In genomic region chr11:35473617-35473996, GRCm38 (mm10) we compare ENCODE assay signal across 31 mouse cellular contexts.
A peak's percentile ranks its signal among the peaks of the same experiment; 100 is the strongest.
DNase-seq lines count a peak whose midpoint lies in the region; ATAC-seq and TF ChIP-seq lines count a peak whose summit lies in the region.
"Had no signal": no experiment of that assay in that cellular context is flagged by ENCODE, and none has a peak within 500 bp of the region (broad histone marks: within the 10 kb centered on the region; RNA-seq: fewer than 3 reads in every experiment).

No protein-coding gene starts in this region.

- peaks cover 16% of the 10 kb centered on the region; the same call in 1 of the 2 replicates for H3K27me3 ChIP-seq in hindbrain, embryonic 10.5 days (ENCODE audit: insufficient read depth, poor library complexity, severe bottlenecking)
- no peaks in the 10 kb centered on the region; the same call in 1 of the 2 replicates for H3K27me3 ChIP-seq in hindbrain, embryonic 14.5 days (ENCODE audit: control insufficient read depth, insufficient read depth, low read length)
- no peaks in the 10 kb centered on the region for H3K27me3 ChIP-seq in intestine, postnatal 0 days (replicated peaks; ENCODE audit: control insufficient read depth, insufficient read depth, low read length)
- H3K27me3 ChIP-seq: embryonic facial prominence, embryonic 15.5 days; heart, embryonic 15.5 days; hindbrain, embryonic 15.5 days; limb, embryonic 12.5 days had no signal

- no peaks in the 10 kb centered on the region for H3K36me3 ChIP-seq in hindbrain, embryonic 10.5 days
- no peaks in the 10 kb centered on the region for H3K36me3 ChIP-seq in hindbrain, embryonic 14.5 days (replicated peaks; ENCODE audit: control insufficient read depth, insufficient read depth)
- H3K36me3 ChIP-seq in intestine, postnatal 0 days (ENCODE audit: control insufficient read depth, insufficient read depth), result no peaks in the 10 kb centered on the region
- H3K36me3 ChIP-seq: embryonic facial prominence, embryonic 15.5 days; forebrain, embryonic 15.5 days; G1E; heart, embryonic 10.5 days; heart, embryonic 15.5 days; hindbrain, embryonic 15.5 days; limb, embryonic 12.5 days; liver, embryonic 12.5 days had no signal

- H3K4me3 ChIP-seq in hindbrain, embryonic 10.5 days, result no peak overlapping the region
- H3K4me3 ChIP-seq in hindbrain, embryonic 14.5 days (replicated peaks; ENCODE audit: low read length), result no peak overlapping the region
- no peak overlapping the region for H3K4me3 ChIP-seq in intestine, postnatal 0 days (ENCODE audit: low read depth, low read length)
- H3K4me3 ChIP-seq: embryonic facial prominence, embryonic 15.5 days; forebrain, embryonic 15.5 days; heart, embryonic 10.5 days; heart, embryonic 15.5 days; hindbrain, embryonic 15.5 days; limb, embryonic 12.5 days; liver, embryonic 12.5 days had no signal

- 75% methylated on average over 5 of the region's 5 CpGs for WGBS in hindbrain, embryonic 10.5 days
- 65% methylated on average over 5 of the region's 5 CpGs for WGBS in hindbrain, embryonic 14.5 days
- 63% methylated on average over 5 of the region's 5 CpGs for WGBS in intestine, postnatal 0 days

- no peak overlapping the region for H3K9ac ChIP-seq in hindbrain, embryonic 14.5 days
- H3K9ac ChIP-seq in intestine, postnatal 0 days (ENCODE audit: low read depth, low read length), result no peak overlapping the region
- H3K9ac ChIP-seq: embryonic facial prominence, embryonic 15.5 days; forebrain, embryonic 15.5 days; heart, embryonic 15.5 days; hindbrain, embryonic 15.5 days; limb, embryonic 12.5 days; liver, embryonic 12.5 days; liver, postnatal 0 days had no signal

- H3K4me1 ChIP-seq in hindbrain, embryonic 10.5 days (replicated peaks), result peaks cover 53% of the 10 kb centered on the region
- H3K4me1 ChIP-seq in hindbrain, embryonic 14.5 days (replicated peaks; ENCODE audit: control insufficient read depth, insufficient read depth, low read length), result peaks cover 4% of the 10 kb centered on the region; the same call in 1 of the 2 replicates
- H3K4me1 ChIP-seq in intestine, postnatal 0 days (replicated peaks; ENCODE audit: control insufficient read depth, insufficient read depth, low read length), result no peaks in the 10 kb centered on the region
- H3K4me1 ChIP-seq: forebrain, embryonic 15.5 days; liver, embryonic 12.5 days had no signal

- H3K27ac ChIP-seq in hindbrain, embryonic 10.5 days, result 0 out of 2 replicates have a peak overlapping the region, but pooled peaks have one; percentile 18
- H3K27ac ChIP-seq in hindbrain, embryonic 14.5 days, result no peak overlapping the region
- H3K27ac ChIP-seq in intestine, postnatal 0 days (ENCODE audit: low read depth, low read length), result no peak overlapping the region
- H3K27ac ChIP-seq: embryonic facial prominence, embryonic 15.5 days; forebrain, embryonic 15.5 days; heart, embryonic 10.5 days; heart, embryonic 15.5 days; hindbrain, embryonic 15.5 days; limb, embryonic 12.5 days; liver, embryonic 12.5 days had no signal

- H3K4me2 ChIP-seq in hindbrain, embryonic 14.5 days (replicated peaks), result no peak overlapping the region
- no peak overlapping the region for H3K4me2 ChIP-seq in intestine, postnatal 0 days (replicated peaks; ENCODE audit: low read depth)
- H3K4me2 ChIP-seq: embryonic facial prominence, embryonic 15.5 days; forebrain, embryonic 15.5 days; heart, embryonic 15.5 days; hindbrain, embryonic 15.5 days; limb, embryonic 12.5 days; liver, embryonic 12.5 days had no signal

- no peak for DNase-seq in hindbrain, embryonic 10.5 days (ENCODE audit: low spot score)
- DNase-seq in hindbrain, embryonic 14.5 days (ENCODE audit: low spot score), result no peak
- peak; percentile 82 for DNase-seq in 3T3-L1 (ENCODE audit: low read depth, low spot score)
- peak; percentile 82 for DNase-seq in Muller cell, postnatal 12 days (ENCODE audit: inconsistent ontology term)
- peak; percentile 6 for DNase-seq in fibroblast of lung, adult 2 months (ENCODE audit: low read depth)
- DNase-seq in urinary bladder, adult 18-20 months (ENCODE audit: low spot score in 2 of 2), result no peak
- DNase-seq in ovary, postnatal 36 days (ENCODE audit: low spot score), result no peak
- DNase-seq: adrenal gland, adult 2 months; B cell, adult 2 months; cerebellum, adult 2 months; cerebellum, postnatal 25 days; gastrocnemius, postnatal 25 days; heart, adult 11 months; heart, postnatal 36 days; kidney, adult 2 months; liver, postnatal 0 days; lung, postnatal 36 days; midbrain, embryonic 14.5 days; right cerebral cortex, postnatal 25 days; spleen, adult 18-20 months; thymus, postnatal 14 days had no signal

- no peak for ATAC-seq in hindbrain, embryonic 14.5 days (ENCODE audit: low FRiP score)
- ATAC-seq in intestine, postnatal 0 days, result no peak
- ATAC-seq: activated CD4-positive, CD25-positive, alpha-beta regulatory T cell, adult 4 months; forebrain, embryonic 15.5 days; liver, embryonic 12.5 days had no signal

- no peak for TF ChIP-seq CTCF in intestine, postnatal 0 days (IDR thresholded peaks at IDR 0.05; ENCODE audit: low read depth)

- 0 out of 2 replicates have a peak, but pooled peaks cover under 1% of the 10 kb centered on the region for H3K9me3 ChIP-seq in hindbrain, embryonic 10.5 days
- no peaks in the 10 kb centered on the region for H3K9me3 ChIP-seq in hindbrain, embryonic 14.5 days (ENCODE audit: control insufficient read depth, low read length)
- peaks cover under 1% of the 10 kb centered on the region; the same call in 1 of the 2 replicates for H3K9me3 ChIP-seq in intestine, postnatal 0 days (ENCODE audit: control insufficient read depth)
- H3K9me3 ChIP-seq: embryonic facial prominence, embryonic 15.5 days; forebrain, embryonic 15.5 days; heart, embryonic 10.5 days; heart, embryonic 15.5 days; hindbrain, embryonic 15.5 days; liver, embryonic 12.5 days had no signal

Comparison
In these comparisons a context has a peak if more than half of its experiments do, and no peak if none do; other contexts are left out.
1. DNase-seq: peak in 3T3-L1 (single experiment), Muller cell, postnatal 12 days (single experiment) and fibroblast of lung, adult 2 months (single experiment); none in hindbrain, embryonic 10.5 days (single experiment), hindbrain, embryonic 14.5 days (single experiment), urinary bladder, adult 18-20 months (0 of 2) and ovary, postnatal 36 days (single experiment).